Mouse (Mus musculus) bone marrow, adult 2 months (tissue): Measurements from ENCODE around the gene Gng4. TPM values are rescaled to one million over a fixed set of nuclear protein-coding genes. Genes with fewer than 3 reads are reported as not detected.
A peak's percentile ranks its signal among the peaks of the same experiment; 100 is the strongest.

ENCODE experiments used
- H3K27ac ChIP-seq: fragments of 200-500 bp; 2 replicates; pipeline ENCODE4 v1.5.1; 2012; ENCODE audit warnings: low read depth, mild to moderate bottlenecking, control low read depth, inconsistent platforms, low read length; ENCODE audit not compliant: control insufficient read depth, poor library complexity, insufficient read depth
- H3K4me1 ChIP-seq: fragments of 200-500 bp; 2 replicates; pipeline ENCODE4 v1.6.1; 2011; ENCODE audit warnings: low read length; ENCODE audit not compliant: control insufficient read depth, insufficient read depth
- H3K4me3 ChIP-seq: fragments of 200-500 bp; replicated peaks from 2 replicates; pipeline ENCODE3; 2011; ENCODE audit warnings: mild to moderate bottlenecking, low read depth, low read length, control low read depth; ENCODE audit not compliant: control insufficient read depth
- CTCF ChIP-seq: fragments of 200-500 bp; IDR thresholded peaks from 2 replicates; pipeline ENCODE4 v1.5.1; 2011; ENCODE audit warnings: low read length, control low read depth; ENCODE audit not compliant: control insufficient read depth, insufficient read depth
- POLR2A ChIP-seq: fragments of 200-500 bp; IDR thresholded peaks from 2 replicates; pipeline ENCODE4 v1.6.1; 2011; ENCODE audit warnings: low read depth, mild to moderate bottlenecking, control low read depth, low read length, borderline replicate concordance; ENCODE audit not compliant: control insufficient read depth
- WGBS: fragments of 180-500 bp; shearing (Covaris S2); methylation state at CpG from one replicate; pipeline ENCODE4 v1.1.7; 2018; 5-methylcytosine and 5-hydroxymethylcytosine counted together
- polyA plus RNA-seq: library from polyadenylated mRNA; stranded (reverse); fragments of >200 nt; gene quantifications from 2 replicates; pipeline ENCODE4 v1.2.4, GENCODE M21; 2011; ENCODE audit warnings: low replicate concordance; ENCODE audit not compliant: missing spikeins, insufficient read depth, insufficient read length

Gng4 gene
- polyA plus RNA-seq, 1 experiment: not detected

GRCm38 (mm10) chr13:13867078-13867759, 83.4 kb downstream of the Gng4 start:
- no peak overlapping the region for H3K27ac ChIP-seq
- H3K4me3 ChIP-seq: no peak overlapping the region
- TF ChIP-seq CTCF: no peak
- WGBS: 76% methylated on average over 2 of the region's 2 CpGs
- no peaks in the 10 kb centered on the region for H3K4me1 ChIP-seq

DNA sequence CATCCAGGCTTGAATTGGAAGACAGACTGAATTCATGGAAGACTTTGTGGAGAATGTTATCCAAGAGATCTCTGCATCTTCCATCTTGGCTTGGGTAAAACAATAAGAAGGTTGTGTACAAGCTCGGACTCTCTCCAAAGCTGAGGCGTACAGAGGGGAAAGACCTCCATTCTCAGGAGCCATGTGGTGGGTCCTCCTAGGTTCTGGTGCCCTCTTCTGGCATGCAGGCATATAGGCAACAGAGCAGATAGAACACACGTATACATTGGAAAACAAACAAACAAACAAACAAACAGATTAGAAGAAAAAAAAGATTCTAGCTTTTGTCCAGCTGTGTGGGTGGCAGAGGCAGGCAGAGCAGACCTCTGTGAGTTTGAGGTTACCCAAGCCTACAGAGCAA, 84.1 kb downstream of the Gng4 start:
- TF ChIP-seq CTCF (0 out of 2 replicates have a peak, but pooled peaks have one; percentile 34), POLR2A (no peak)

More for the DNA sequence above, 84.1 kb downstream of the Gng4 start:
- Histone ChIP-seq H3K27ac (no peak overlapping the region), H3K4me3 (no peak overlapping the region), H3K4me1 (no peaks in the 10 kb centered on the region)
- 30% methylated on average over 3 of the region's 3 CpGs for WGBS

Other genes starting within 250 kb of the Gng4 start
- gene Lyst, start 193.7 kb upstream of the Gng4 start, polyA plus RNA-seq: 9.2 and 27.6 TPM in 2 replicates
- 12.5 and 14.5 TPM in 2 replicates for gene B3galnt2, start 170.4 kb downstream of the Gng4 start, polyA plus RNA-seq